Mouse (Mus musculus) bone marrow, adult 2 months (tissue): ENCODE results near the gene Mast4.

Source experiments
- CTCF ChIP-seq: fragments of 200-500 bp; IDR thresholded peaks from 2 replicates; pipeline ENCODE4 v1.5.1; 2011; ENCODE audit warnings: low read length, control low read depth; ENCODE audit not compliant: control insufficient read depth, insufficient read depth
- POLR2A ChIP-seq: fragments of 200-500 bp; IDR thresholded peaks from 2 replicates; pipeline ENCODE4 v1.6.1; 2011; ENCODE audit warnings: low read depth, mild to moderate bottlenecking, control low read depth, low read length, borderline replicate concordance; ENCODE audit not compliant: control insufficient read depth

DNA sequence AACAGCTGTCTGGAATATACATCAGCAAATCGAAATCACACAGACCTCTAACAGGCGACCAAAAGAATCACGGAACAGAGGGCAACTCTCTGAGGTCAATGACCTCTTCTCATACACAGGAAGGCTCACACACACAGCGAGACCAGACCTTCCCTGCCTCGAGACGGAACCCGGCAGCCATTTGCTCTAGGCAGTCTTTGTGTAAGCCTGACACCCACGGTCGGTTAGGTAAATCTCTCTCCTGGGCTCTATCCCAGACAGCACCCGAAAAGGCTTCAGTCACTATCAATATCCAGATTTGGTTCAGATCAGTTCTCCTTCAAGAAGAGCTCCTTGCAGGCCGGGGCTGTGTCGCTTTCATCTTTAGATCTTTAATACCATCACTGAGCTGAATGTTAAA is 421.4 kb downstream of the Mast4 start:
- no peak for TF ChIP-seq CTCF
- no peak for TF ChIP-seq POLR2A
